Mouse (Mus musculus): ENCODE measurements at regions not wholly inside any gene's neighbourhood (a gene's known extent, or its start where the extent isn't known, plus 50 kb on each side); places are given as distances from the start of the nearest gene placed in this dataset.

GRCm38 (mm10) chr1:81900843-81901242 lies 332.1 kb upstream of the Gm9747 start:
- H3K4me3 ChIP-seq (ENCODE audit: insufficient read depth, low read depth, low read length): no peak overlapping the region
- no peak overlapping the region for H3K27ac ChIP-seq (replicated peaks; ENCODE audit: low read depth, low read length)
- H3K4me1 ChIP-seq (ENCODE audit: control insufficient read depth, insufficient read depth, insufficient read length, low read length): peaks cover 2% of the 10 kb centered on the region; the same call in 1 of the 2 replicates

- Histone ChIP-seq H3K4me1 (ENCODE audit: control insufficient read depth, insufficient read depth, insufficient read length, low read length) (peaks cover 2% of the 10 kb centered on the region; the same call in 1 of the 2 replicates), H3K27ac (replicated peaks; ENCODE audit: low read depth, low read length) (no peak overlapping the region), H3K4me3 (ENCODE audit: insufficient read depth, low read depth, low read length) (no peak overlapping the region)
These were observed 328.9 kb upstream of the Gm9747 start for GRCm38 (mm10) chr1:81904056-81904455.

- Histone ChIP-seq H3K27ac (replicated peaks; ENCODE audit: low read depth, low read length) (no peak overlapping the region), H3K4me3 (ENCODE audit: insufficient read depth, low read depth, low read length) (no peak overlapping the region), H3K4me1 (ENCODE audit: control insufficient read depth, insufficient read depth, insufficient read length, low read length) (no peaks in the 10 kb centered on the region)
These were observed 320.3 kb upstream of the Gm9747 start for GRCm38 (mm10) chr1:81912607-81913006.

GRCm38 (mm10) chr1:81913561-81913964 lies 319.3 kb upstream of the Gm9747 start:
- no peak overlapping the region for H3K27ac ChIP-seq (replicated peaks; ENCODE audit: low read depth, low read length)
- H3K4me1 ChIP-seq (ENCODE audit: control insufficient read depth, insufficient read depth, insufficient read length, low read length): no peaks in the 10 kb centered on the region
- H3K4me3 ChIP-seq (ENCODE audit: insufficient read depth, low read depth, low read length): no peak overlapping the region

GRCm38 (mm10) chr1:81916840-81917239 lies 316.1 kb upstream of the Gm9747 start:
- Histone ChIP-seq H3K4me1 (ENCODE audit: control insufficient read depth, insufficient read depth, insufficient read length, low read length) (no peaks in the 10 kb centered on the region), H3K4me3 (ENCODE audit: insufficient read depth, low read depth, low read length) (no peak overlapping the region), H3K27ac (replicated peaks; ENCODE audit: low read depth, low read length) (no peak overlapping the region)

GRCm38 (mm10) chr1:81927721-81928120 lies 305.2 kb upstream of the Gm9747 start:
- Histone ChIP-seq H3K4me1 (ENCODE audit: control insufficient read depth, insufficient read depth, insufficient read length, low read length) (no peaks in the 10 kb centered on the region), H3K27ac (replicated peaks; ENCODE audit: low read depth, low read length) (no peak overlapping the region), H3K4me3 (ENCODE audit: insufficient read depth, low read depth, low read length) (no peak overlapping the region)

- Histone ChIP-seq H3K4me1 (ENCODE audit: control insufficient read depth, insufficient read depth, insufficient read length, low read length) (no peaks in the 10 kb centered on the region), H3K4me3 (ENCODE audit: insufficient read depth, low read depth, low read length) (no peak overlapping the region), H3K27ac (replicated peaks; ENCODE audit: low read depth, low read length) (no peak overlapping the region)
These were observed 299.8 kb upstream of the Gm9747 start for GRCm38 (mm10) chr1:81933064-81933463.

GRCm38 (mm10) chr1:81945236-81945635 lies 287.7 kb upstream of the Gm9747 start:
- Histone ChIP-seq H3K4me3 (ENCODE audit: insufficient read depth, low read depth, low read length) (no peak overlapping the region), H3K4me1 (ENCODE audit: control insufficient read depth, insufficient read depth, insufficient read length, low read length) (no peaks in the 10 kb centered on the region), H3K27ac (replicated peaks; ENCODE audit: low read depth, low read length) (no peak overlapping the region)

- H3K4me1 ChIP-seq (ENCODE audit: control insufficient read depth, insufficient read depth, insufficient read length, low read length): no peaks in the 10 kb centered on the region
- no peak overlapping the region for H3K4me3 ChIP-seq (ENCODE audit: insufficient read depth, low read depth, low read length)
- H3K27ac ChIP-seq (replicated peaks; ENCODE audit: low read depth, low read length): no peak overlapping the region
These were observed 282.8 kb upstream of the Gm9747 start for GRCm38 (mm10) chr1:81950140-81950550.

GRCm38 (mm10) chr1:81950853-81951252 lies 282.1 kb upstream of the Gm9747 start:
- H3K4me3 ChIP-seq (ENCODE audit: insufficient read depth, low read depth, low read length): no peak overlapping the region
- H3K4me1 ChIP-seq (ENCODE audit: control insufficient read depth, insufficient read depth, insufficient read length, low read length): no peaks in the 10 kb centered on the region
- H3K27ac ChIP-seq (replicated peaks; ENCODE audit: low read depth, low read length): no peak overlapping the region

GRCm38 (mm10) chr1:81951493-81952011 lies 281.4 kb upstream of the Gm9747 start:
- H3K4me1 ChIP-seq (ENCODE audit: control insufficient read depth, insufficient read depth, insufficient read length, low read length): no peaks in the 10 kb centered on the region
- H3K27ac ChIP-seq (replicated peaks; ENCODE audit: low read depth, low read length): no peak overlapping the region

GRCm38 (mm10) chr1:81952095-81952494 lies 280.8 kb upstream of the Gm9747 start:
- Histone ChIP-seq H3K4me1 (ENCODE audit: control insufficient read depth, insufficient read depth, insufficient read length, low read length) (no peaks in the 10 kb centered on the region), H3K4me3 (ENCODE audit: insufficient read depth, low read depth, low read length) (no peak overlapping the region), H3K27ac (replicated peaks; ENCODE audit: low read depth, low read length) (no peak overlapping the region)

More at GRCm38 (mm10) chr1:81951493-81952011, 281.4 kb upstream of the Gm9747 start:
- no peak overlapping the region for H3K4me3 ChIP-seq (ENCODE audit: insufficient read depth, low read depth, low read length)

- Histone ChIP-seq H3K4me1 (ENCODE audit: control insufficient read depth, insufficient read depth, insufficient read length, low read length) (no peaks in the 10 kb centered on the region), H3K27ac (replicated peaks; ENCODE audit: low read depth, low read length) (no peak overlapping the region), H3K4me3 (ENCODE audit: insufficient read depth, low read depth, low read length) (no peak overlapping the region)
These were observed 278.4 kb upstream of the Gm9747 start for GRCm38 (mm10) chr1:81954507-81954906.

GRCm38 (mm10) chr1:81967062-81967461 lies 265.9 kb upstream of the Gm9747 start:
- Histone ChIP-seq H3K4me3 (ENCODE audit: insufficient read depth, low read depth, low read length) (no peak overlapping the region), H3K4me1 (ENCODE audit: control insufficient read depth, insufficient read depth, insufficient read length, low read length) (no peaks in the 10 kb centered on the region), H3K27ac (replicated peaks; ENCODE audit: low read depth, low read length) (no peak overlapping the region)

GRCm38 (mm10) chr1:81967746-81968295 lies 265.1 kb upstream of the Gm9747 start:
- H3K4me3 ChIP-seq (ENCODE audit: insufficient read depth, low read depth, low read length): no peak overlapping the region
- no peak overlapping the region for H3K27ac ChIP-seq (replicated peaks; ENCODE audit: low read depth, low read length)
- no peaks in the 10 kb centered on the region for H3K4me1 ChIP-seq (ENCODE audit: control insufficient read depth, insufficient read depth, insufficient read length, low read length)

GRCm38 (mm10) chr1:81972575-81972974 lies 260.3 kb upstream of the Gm9747 start:
- no peak overlapping the region for H3K4me3 ChIP-seq (ENCODE audit: insufficient read depth, low read depth, low read length)
- H3K27ac ChIP-seq (replicated peaks; ENCODE audit: low read depth, low read length): no peak overlapping the region

More at GRCm38 (mm10) chr1:81972575-81972974, 260.3 kb upstream of the Gm9747 start:
- H3K4me1 ChIP-seq (ENCODE audit: control insufficient read depth, insufficient read depth, insufficient read length, low read length): no peaks in the 10 kb centered on the region
